8 mouse cellular contexts compared by ENCODE assay signal in the genomic region with DNA sequence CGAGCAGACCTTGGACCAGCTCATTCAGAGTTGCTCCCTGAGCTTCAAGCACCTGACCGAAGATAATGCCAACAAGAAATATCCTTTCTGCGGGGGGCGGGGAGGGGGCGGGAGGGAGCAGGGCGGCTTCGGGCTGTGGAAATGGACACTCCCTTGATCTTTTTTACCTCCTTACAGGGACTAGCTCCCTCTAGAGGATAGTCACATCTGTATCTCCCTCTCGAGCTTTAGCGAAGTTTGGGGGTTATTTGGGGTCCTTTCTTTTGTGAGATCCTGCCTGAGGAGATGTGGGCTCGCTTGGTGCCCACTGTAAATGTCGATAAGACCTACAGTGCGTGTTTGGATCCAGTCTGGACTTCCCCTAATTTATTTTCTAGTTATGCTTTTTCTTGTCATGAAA. TPM values are rescaled to one million over a fixed set of nuclear protein-coding genes. Genes with fewer than 3 reads are reported as not detected.
DNase-seq lines count a peak whose midpoint lies in the region; ATAC-seq and TF ChIP-seq lines count a peak whose summit lies in the region.

No protein-coding gene starts in this region.

- ATAC-seq in hindbrain, embryonic 14.5 days (ENCODE audit: low FRiP score), result no peak
- ATAC-seq in liver, embryonic 13.5 days (ENCODE audit: low read depth), result no peak

- peaks cover 55% of the 10 kb centered on the region for H3K36me3 ChIP-seq in hindbrain, embryonic 10.5 days
- H3K36me3 ChIP-seq in hindbrain, embryonic 14.5 days (replicated peaks; ENCODE audit: control insufficient read depth, insufficient read depth), result no peaks in the 10 kb centered on the region
- H3K36me3 ChIP-seq in E14TG2a.4 (ENCODE audit: insufficient read depth, low read length), result peaks cover 54% of the 10 kb centered on the region
- peaks cover 92% of the 10 kb centered on the region for H3K36me3 ChIP-seq in liver, embryonic 13.5 days

- H3K4me3 ChIP-seq in hindbrain, embryonic 10.5 days, result peak overlapping the region; percentile 52; the same call in 1 of the 2 replicates
- H3K4me3 ChIP-seq in hindbrain, embryonic 14.5 days (replicated peaks; ENCODE audit: low read length), result no peak overlapping the region
- peak overlapping the region; percentile 84 for H3K4me3 ChIP-seq in E14TG2a.4 (replicated peaks; ENCODE audit: low read length)
- H3K4me3 ChIP-seq in liver, embryonic 13.5 days (replicated peaks), result peak overlapping the region; percentile 91

- peaks cover 3% of the 10 kb centered on the region; the same call in 1 of the 2 replicates for H3K27me3 ChIP-seq in hindbrain, embryonic 10.5 days (ENCODE audit: insufficient read depth, poor library complexity, severe bottlenecking)
- no peaks in the 10 kb centered on the region for H3K27me3 ChIP-seq in hindbrain, embryonic 14.5 days (ENCODE audit: control insufficient read depth, insufficient read depth, low read length)
- H3K27me3 ChIP-seq in E14TG2a.4 (ENCODE audit: insufficient read depth, low read length), result no peaks in the 10 kb centered on the region
- H3K27me3 ChIP-seq in liver, embryonic 13.5 days, result no peaks in the 10 kb centered on the region

- TF ChIP-seq CTCF in E14TG2a.4 (conservative IDR thresholded peaks at IDR 0.05; ENCODE audit: low read length), result peak; percentile 16; the same call in 1 of the 2 replicates

- peaks cover 43% of the 10 kb centered on the region for H3K4me1 ChIP-seq in hindbrain, embryonic 10.5 days (replicated peaks)
- H3K4me1 ChIP-seq in hindbrain, embryonic 14.5 days (replicated peaks; ENCODE audit: control insufficient read depth, insufficient read depth, low read length), result peaks cover 19% of the 10 kb centered on the region; the same call in 1 of the 2 replicates
- H3K4me1 ChIP-seq in E14TG2a.4 (replicated peaks; ENCODE audit: low read depth, low read length), result peaks cover 61% of the 10 kb centered on the region
- H3K4me1 ChIP-seq in liver, embryonic 13.5 days (replicated peaks), result peaks cover 87% of the 10 kb centered on the region

- no peak for DNase-seq in hindbrain, embryonic 10.5 days (ENCODE audit: low spot score)
- DNase-seq in hindbrain, embryonic 14.5 days (ENCODE audit: low spot score), result no peak
- DNase-seq in c-Kit-positive CD71-positive TER-119-negative erythroid progenitor cells, embryonic 14.5 days (ENCODE audit: low read depth), result peak; percentile 57
- DNase-seq in liver, embryonic 13.5 days, result no peak
- DNase-seq in adipocyte (ENCODE audit: low spot score), result no peak
- no peak for DNase-seq in adrenal gland, postnatal 36 days
- no peak for DNase-seq in cerebellum, postnatal 4 days (ENCODE audit: low spot score in 2 of 2)

- H3K27ac ChIP-seq in hindbrain, embryonic 10.5 days, result peak overlapping the region; percentile 40; the same call in 1 of the 2 replicates
- no peak overlapping the region for H3K27ac ChIP-seq in hindbrain, embryonic 14.5 days
- H3K27ac ChIP-seq in liver, embryonic 13.5 days, result peak overlapping the region; percentile 99

- no peak overlapping the region for H3K4me2 ChIP-seq in hindbrain, embryonic 14.5 days (replicated peaks)
- peak overlapping the region; percentile 94 for H3K4me2 ChIP-seq in liver, embryonic 13.5 days

- no peak overlapping the region for H3K9ac ChIP-seq in hindbrain, embryonic 14.5 days
- peak overlapping the region; percentile 100 for H3K9ac ChIP-seq in liver, embryonic 13.5 days

- H3K9me3 ChIP-seq in hindbrain, embryonic 10.5 days, result no peaks in the 10 kb centered on the region
- H3K9me3 ChIP-seq in hindbrain, embryonic 14.5 days (ENCODE audit: control insufficient read depth, low read length), result no peaks in the 10 kb centered on the region
- H3K9me3 ChIP-seq in E14TG2a.4 (ENCODE audit: low read length), result no peaks in the 10 kb centered on the region
- no peaks in the 10 kb centered on the region for H3K9me3 ChIP-seq in liver, embryonic 13.5 days (replicated peaks)

- 26% methylated on average over 12 of the region's 12 CpGs for WGBS in hindbrain, embryonic 10.5 days
- 41% methylated on average over 12 of the region's 12 CpGs for WGBS in hindbrain, embryonic 14.5 days
- WGBS in liver, embryonic 13.5 days (ENCODE audit: insufficient replicate concordance), result 27% methylated on average over 12 of the region's 12 CpGs

RNA-seq across cellular contexts. Expression of a gene that starts 9.2 kb away (rescaled TPM):
- 9.0 and 9.4 TPM in 2 replicates for polyA plus RNA-seq in hindbrain, embryonic 10.5 days (2016; fragmentation: Nextera tagmentation; extraction: Ambion mirVana)
- 1.2 and 1.3 TPM in 2 replicates for polyA plus RNA-seq in hindbrain, embryonic 14.5 days (2014; fragmentation: Nextera tagmentation; extraction: Ambion mirVana)
- polyA plus RNA-seq in liver, embryonic 13.5 days (2015; fragmentation: Nextera tagmentation; extraction: Ambion mirVana), result 64.7 and 72.1 TPM in 2 replicates
- total RNA-seq in adrenal gland, postnatal 36 days (2021), result 1 to 10 TPM; 2.1 to 2.3 TPM

RNA-seq across cellular contexts. Expression of a gene that starts 24.8 kb away (rescaled TPM):
- 5.2 and 6.5 TPM in 2 replicates for polyA plus RNA-seq in hindbrain, embryonic 10.5 days (2016; fragmentation: Nextera tagmentation; extraction: Ambion mirVana)
- 4.9 TPM in 2 replicates for polyA plus RNA-seq in hindbrain, embryonic 14.5 days (2014; fragmentation: Nextera tagmentation; extraction: Ambion mirVana)
- 1.1 and 1.4 TPM in 2 replicates for polyA plus RNA-seq in liver, embryonic 13.5 days (2015; fragmentation: Nextera tagmentation; extraction: Ambion mirVana)
- total RNA-seq in adrenal gland, postnatal 36 days (2021), result 1 to 10 TPM; 1.7 to 2.1 TPM

RNA-seq across cellular contexts. Expression of a gene that starts 38.1 kb away (rescaled TPM):
- polyA plus RNA-seq in hindbrain, embryonic 10.5 days (2016; fragmentation: Nextera tagmentation; extraction: Ambion mirVana), result 576 and 684 TPM in 2 replicates
- polyA plus RNA-seq in hindbrain, embryonic 14.5 days (2014; fragmentation: Nextera tagmentation; extraction: Ambion mirVana), result 194 and 206 TPM in 2 replicates
- polyA plus RNA-seq in liver, embryonic 13.5 days (2015; fragmentation: Nextera tagmentation; extraction: Ambion mirVana), result 48.1 and 51.3 TPM in 2 replicates
- 10 to 100 TPM; 60.0 to 74.0 TPM for total RNA-seq in adrenal gland, postnatal 36 days (2021)
